Mouse (Mus musculus) liver, embryonic 12.5 days (tissue): ENCODE results near the gene Tbc1d2. TPM values are rescaled to one million over a fixed set of nuclear protein-coding genes. Genes with fewer than 3 reads are reported as not detected.

Experiments used
- ATAC-seq: fragments of 200-750 bp; cut with Nextera tagmentation; 2 replicates; pipeline ENCODE4 v1.8.0; 2017; ENCODE audit warnings: moderate number of reproducible peaks, mild to moderate bottlenecking, moderate library complexity
- H3K27ac ChIP-seq: fragments of 300-500 bp; sonication (generic); 2 replicates; pipeline ENCODE4 v1.5.1; 2016; ENCODE audit warnings: mild to moderate bottlenecking
- H3K27me3 ChIP-seq: fragments of 300-500 bp; sonication (generic); replicated peaks from 2 replicates; pipeline ENCODE4 v1.6.1; 2016; ENCODE audit warnings: mild to moderate bottlenecking, moderate library complexity
- H3K36me3 ChIP-seq: fragments of 300-500 bp; sonication (generic); 2 replicates; pipeline ENCODE4 v1.6.1; 2016; ENCODE audit warnings: mild to moderate bottlenecking, moderate library complexity
- H3K4me1 ChIP-seq: fragments of 300-500 bp; sonication (generic); 2 replicates; pipeline ENCODE4 v1.6.1; 2016
- H3K4me2 ChIP-seq: fragments of 300-500 bp; sonication (generic); 2 replicates; pipeline ENCODE4 v1.6.1; 2016; ENCODE audit warnings: mild to moderate bottlenecking, moderate library complexity
- H3K4me3 ChIP-seq: fragments of 300-500 bp; sonication (generic); 2 replicates; pipeline ENCODE4 v1.5.1; 2016; ENCODE audit warnings: mild to moderate bottlenecking, moderate library complexity
- H3K9ac ChIP-seq: fragments of 300-500 bp; sonication (generic); 2 replicates; pipeline ENCODE4 v1.6.1; 2016; ENCODE audit warnings: mild to moderate bottlenecking, moderate library complexity
- H3K9me3 ChIP-seq: fragments of 300-500 bp; sonication (generic); replicated peaks from 2 replicates; pipeline ENCODE4 v1.6.1; 2016; ENCODE audit warnings: mild to moderate bottlenecking, moderate library complexity
- WGBS: fragments of 180-500 bp; shearing (Covaris S2); methylation state at CpG from one replicate; pipeline ENCODE4 v1.1.7; 2016; ENCODE audit not compliant: insufficient replicate concordance; 5-methylcytosine and 5-hydroxymethylcytosine counted together
- polyA plus RNA-seq: library from polyadenylated mRNA; unstranded; fragments of >200 nt; fragmentation: Nextera tagmentation; extraction: Ambion mirVana; gene quantifications from 2 replicates; pipeline ENCODE4 v1.2.1, GENCODE M21; 2016

The Tbc1d2 gene
- polyA plus RNA-seq, 1 experiment from 2014 or later: 0.57 TPM

- Histone ChIP-seq H3K27ac (no peak overlapping the region), H3K27me3 (peaks cover 12% of the 10 kb centered on the region), H3K4me3 (no peak overlapping the region), H3K9ac (no peak overlapping the region), H3K4me1 (peaks cover 32% of the 10 kb centered on the region), H3K36me3 (no peaks in the 10 kb centered on the region), H3K9me3 (no peaks in the 10 kb centered on the region), H3K4me2 (no peak overlapping the region)
- 70% methylated on average over 5 of the region's 5 CpGs for WGBS
- no peak for ATAC-seq
Observed at GRCm38 (mm10) chr4:46666420-46666819, 16.4 kb upstream of the Tbc1d2 start.

DNA sequence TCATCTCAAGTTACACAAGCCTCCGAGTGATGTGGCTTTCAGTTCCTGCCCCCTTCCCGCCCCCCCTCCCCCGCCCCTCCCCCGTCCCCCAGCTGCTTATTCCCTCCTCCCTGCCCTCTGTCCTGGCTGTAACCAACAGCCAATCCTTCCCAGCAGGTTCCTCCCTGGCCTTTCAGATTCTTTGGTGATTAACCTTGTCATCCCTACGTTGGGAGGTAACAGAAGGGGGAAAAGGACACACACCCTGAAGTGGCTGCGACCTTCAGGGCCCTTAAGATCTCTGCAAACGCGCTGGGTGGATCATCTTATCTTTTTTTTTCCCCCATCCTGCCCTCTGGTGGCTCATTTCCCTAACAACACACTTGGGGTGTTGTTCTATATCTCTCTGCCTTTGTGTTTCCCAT, 15.4 kb upstream of the Tbc1d2 start:
- under 1% methylated on average over 7 of the region's 8 CpGs for WGBS
- no peak overlapping the region for H3K9ac ChIP-seq
- peak overlapping the region; percentile 76 for H3K4me2 ChIP-seq
- H3K4me3 ChIP-seq: no peak overlapping the region
- no peak for ATAC-seq
- H3K27ac ChIP-seq: no peak overlapping the region
- H3K4me1 ChIP-seq: peaks cover 32% of the 10 kb centered on the region
- H3K9me3 ChIP-seq: no peaks in the 10 kb centered on the region
- H3K36me3 ChIP-seq: no peaks in the 10 kb centered on the region
- H3K27me3 ChIP-seq: peaks cover 12% of the 10 kb centered on the region

DNA sequence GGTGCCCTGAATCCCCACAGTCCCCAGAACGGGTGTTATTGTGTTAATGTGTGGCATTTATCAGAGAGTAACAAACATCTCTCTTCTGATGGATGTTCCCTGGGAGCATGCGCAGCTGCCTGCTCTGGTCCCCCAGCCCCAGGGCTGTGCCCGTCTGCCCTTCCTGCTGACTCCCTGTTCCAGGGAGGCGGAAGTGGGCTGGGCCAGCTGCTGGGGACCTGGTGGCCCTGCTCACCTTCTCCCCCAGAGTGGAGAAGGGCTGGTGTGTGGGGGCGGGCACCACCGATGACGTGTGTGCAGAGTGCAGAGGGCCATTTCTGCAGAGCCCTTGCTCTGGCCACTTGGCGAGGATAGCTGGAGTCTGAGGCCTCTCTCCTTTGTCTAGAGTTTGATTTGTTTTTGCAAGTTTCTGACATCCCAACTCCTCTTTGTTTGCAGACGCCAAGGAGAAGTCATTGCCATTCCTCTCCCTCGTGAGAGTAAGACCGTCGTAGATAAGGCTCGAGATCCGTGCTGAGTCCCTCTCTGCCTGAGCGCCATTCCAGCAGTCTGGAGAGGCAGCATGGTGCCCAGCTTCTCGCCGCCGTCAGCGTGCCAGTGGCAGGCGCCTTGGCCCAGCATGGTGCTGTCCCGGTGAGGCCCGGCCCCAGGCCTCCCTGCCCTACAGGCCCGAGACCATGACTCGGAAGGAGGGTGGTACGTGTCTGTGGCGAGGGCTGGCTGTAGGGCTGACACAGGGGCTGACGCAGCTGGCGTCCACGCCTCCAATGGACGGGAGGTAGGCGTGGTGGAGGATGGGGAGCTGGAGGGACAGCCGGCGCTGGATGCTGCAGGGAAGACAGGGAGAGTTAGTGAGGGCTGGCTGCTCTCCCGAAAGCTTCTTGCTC, 14.4 kb upstream of the Tbc1d2 start:
- Histone ChIP-seq H3K9ac (peak overlapping the region; percentile 64), H3K27ac (peak overlapping the region; percentile 63), H3K4me3 (peak overlapping the region; percentile 48), H3K36me3 (no peaks in the 10 kb centered on the region), H3K4me2 (peak overlapping the region; percentile 76), H3K4me1 (peaks cover 32% of the 10 kb centered on the region), H3K9me3 (no peaks in the 10 kb centered on the region), H3K27me3 (peaks cover 12% of the 10 kb centered on the region)
- ATAC-seq: peak; percentile 76
- WGBS: 7% methylated on average over 34 of the region's 34 CpGs

DNA sequence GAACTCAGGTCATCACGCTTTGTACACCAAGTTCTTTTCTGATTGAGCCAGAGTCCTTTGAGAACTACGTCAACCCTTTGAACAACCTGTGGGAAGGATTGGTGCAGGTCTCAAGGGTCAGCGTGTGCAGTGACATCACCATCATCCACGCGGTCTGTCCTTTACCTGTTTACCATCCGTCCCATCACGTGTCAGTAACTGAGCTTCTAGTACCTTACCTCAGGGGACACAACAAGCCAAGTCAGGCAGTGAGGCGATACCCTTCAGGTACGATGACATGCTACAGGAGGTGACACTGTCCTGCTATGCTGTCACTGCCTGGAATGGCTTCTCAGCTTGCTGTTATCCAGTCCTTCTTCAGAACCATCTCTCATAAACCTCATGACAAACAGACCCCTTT, 11.4 kb upstream of the Tbc1d2 start:
- no peak for ATAC-seq
- Histone ChIP-seq H3K9ac (no peak overlapping the region), H3K4me2 (no peak overlapping the region), H3K9me3 (no peaks in the 10 kb centered on the region), H3K36me3 (no peaks in the 10 kb centered on the region), H3K27ac (no peak overlapping the region), H3K4me3 (no peak overlapping the region), H3K27me3 (peaks cover 8% of the 10 kb centered on the region), H3K4me1 (peaks cover 23% of the 10 kb centered on the region)
- 63% methylated on average over 9 of the region's 9 CpGs for WGBS

GRCm38 (mm10) chr4:46658946-46659345, 8.9 kb upstream of the Tbc1d2 start:
- Histone ChIP-seq H3K4me2 (no peak overlapping the region), H3K4me1 (peaks cover 5% of the 10 kb centered on the region), H3K27ac (no peak overlapping the region), H3K9ac (no peak overlapping the region), H3K9me3 (no peaks in the 10 kb centered on the region), H3K4me3 (no peak overlapping the region), H3K36me3 (no peaks in the 10 kb centered on the region), H3K27me3 (peaks cover 25% of the 10 kb centered on the region)
- no peak for ATAC-seq
- 56% methylated on average over 5 of the region's 5 CpGs for WGBS

- WGBS: 8% methylated on average over 5 of the region's 5 CpGs
- no peak overlapping the region for H3K9ac ChIP-seq
- H3K27me3 ChIP-seq: peaks cover 40% of the 10 kb centered on the region
- H3K4me2 ChIP-seq: no peak overlapping the region
- H3K27ac ChIP-seq: no peak overlapping the region
- no peak overlapping the region for H3K4me3 ChIP-seq
- H3K4me1 ChIP-seq: no peaks in the 10 kb centered on the region
- no peak for ATAC-seq
- H3K36me3 ChIP-seq: no peaks in the 10 kb centered on the region
- H3K9me3 ChIP-seq: no peaks in the 10 kb centered on the region
Observed at GRCm38 (mm10) chr4:46657116-46657515, 7.1 kb upstream of the Tbc1d2 start.

DNA sequence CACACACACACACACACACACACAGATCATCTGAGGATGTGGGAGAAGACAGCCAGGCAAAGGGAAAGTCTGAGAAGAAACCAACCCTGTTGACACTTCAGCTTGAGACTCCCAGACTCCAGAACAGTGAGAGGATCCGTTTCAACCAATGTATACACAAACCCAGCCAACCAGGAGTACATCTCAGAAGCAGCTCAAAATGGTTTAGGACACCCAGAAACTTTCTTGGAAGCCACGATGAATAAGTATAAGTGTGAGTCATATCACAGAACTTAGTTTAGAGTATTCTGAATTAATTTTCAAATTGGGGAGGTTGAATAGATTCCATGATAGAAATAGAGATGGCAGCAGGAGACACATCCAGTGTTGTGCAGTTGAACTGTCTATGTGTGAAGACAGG, 5.9 kb upstream of the Tbc1d2 start:
- no peak for ATAC-seq
- H3K4me1 ChIP-seq: peaks cover 2% of the 10 kb centered on the region
- H3K4me3 ChIP-seq: no peak overlapping the region
- peaks cover 47% of the 10 kb centered on the region for H3K27me3 ChIP-seq
- no peak overlapping the region for H3K4me2 ChIP-seq
- H3K9ac ChIP-seq: no peak overlapping the region
- H3K36me3 ChIP-seq: no peaks in the 10 kb centered on the region
- H3K27ac ChIP-seq: no peak overlapping the region
- 67% methylated on average over 2 of the region's 2 CpGs for WGBS
- H3K9me3 ChIP-seq: no peaks in the 10 kb centered on the region

- H3K4me3 ChIP-seq: no peak overlapping the region
Observed at GRCm38 (mm10) chr4:46655298-46655697, 5.3 kb upstream of the Tbc1d2 start.

DNA sequence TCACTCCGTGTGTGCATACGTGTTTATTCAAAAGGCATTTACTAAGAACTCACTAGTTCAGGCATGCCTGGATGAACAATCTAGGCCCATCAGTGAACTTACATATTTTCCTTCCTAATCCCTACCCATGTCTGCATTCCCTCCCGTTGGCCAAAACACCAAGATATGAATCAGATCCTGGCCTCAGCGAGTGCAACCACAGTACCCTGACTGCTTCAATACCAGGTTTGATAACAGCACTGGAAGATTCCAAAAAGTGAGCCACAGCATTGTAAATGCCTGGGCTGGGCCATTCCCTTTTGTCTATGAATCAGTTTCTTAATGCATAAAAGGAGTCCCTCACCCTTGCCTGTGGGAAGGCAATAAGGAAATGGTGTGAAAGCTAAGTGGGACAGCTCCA, 848 bp downstream of the Tbc1d2 start:
- peak overlapping the region; percentile 94 for H3K4me2 ChIP-seq
- ATAC-seq: no peak
- no peaks in the 10 kb centered on the region for H3K9me3 ChIP-seq
- H3K4me3 ChIP-seq: peak overlapping the region; percentile 79
- H3K36me3 ChIP-seq: no peaks in the 10 kb centered on the region
- no peak overlapping the region for H3K27ac ChIP-seq
- 47% methylated on average over 4 of the region's 4 CpGs for WGBS
- H3K9ac ChIP-seq: no peak overlapping the region; the same call in 1 of the 2 replicates
- H3K27me3 ChIP-seq: peaks cover 54% of the 10 kb centered on the region
- H3K4me1 ChIP-seq: peaks cover 16% of the 10 kb centered on the region

More at GRCm38 (mm10) chr4:46655298-46655697, 5.3 kb upstream of the Tbc1d2 start:
- no peaks in the 10 kb centered on the region for H3K9me3 ChIP-seq
- no peak overlapping the region for H3K4me2 ChIP-seq
- 50% methylated on average over 1 of the region's 1 CpGs for WGBS
- H3K9ac ChIP-seq: no peak overlapping the region
- no peak overlapping the region for H3K27ac ChIP-seq
- H3K36me3 ChIP-seq: no peaks in the 10 kb centered on the region
- peaks cover 8% of the 10 kb centered on the region for H3K4me1 ChIP-seq
- H3K27me3 ChIP-seq: peaks cover 48% of the 10 kb centered on the region
- ATAC-seq: no peak

DNA sequence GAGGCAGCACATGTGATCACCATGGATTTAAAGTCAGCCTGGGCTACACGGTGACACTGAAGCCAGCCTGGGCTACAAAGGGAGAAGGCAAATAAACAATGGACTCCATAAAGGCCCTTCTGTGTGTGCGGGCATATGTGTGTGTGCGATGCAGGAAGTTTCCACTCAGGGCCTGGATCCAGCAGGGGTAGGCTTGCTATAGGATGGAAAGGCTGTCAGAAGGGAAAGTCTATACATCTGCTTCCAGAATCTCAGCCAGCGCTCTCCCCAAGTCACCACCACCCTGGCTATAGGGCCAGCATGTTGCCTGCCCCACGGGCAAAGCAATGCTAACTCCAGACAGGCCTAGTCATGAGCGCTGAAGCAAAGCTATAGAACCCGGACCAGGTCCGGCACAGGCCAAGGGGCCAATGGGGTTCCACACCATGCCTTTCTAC, 6.3 kb downstream of the Tbc1d2 start:
- Histone ChIP-seq H3K36me3 (no peaks in the 10 kb centered on the region), H3K27me3 (peaks cover 9% of the 10 kb centered on the region), H3K27ac (peak overlapping the region; percentile 39; the same call in 1 of the 2 replicates), H3K4me1 (peaks cover 6% of the 10 kb centered on the region; the same call in 1 of the 2 replicates), H3K9ac (no peak overlapping the region), H3K4me3 (no peak overlapping the region), H3K9me3 (no peaks in the 10 kb centered on the region), H3K4me2 (no peak overlapping the region)
- peak; percentile 26; the same call in 1 of the 2 replicates for ATAC-seq
- WGBS: 57% methylated on average over 8 of the region's 8 CpGs

GRCm38 (mm10) chr4:46642924-46643675, 6.9 kb downstream of the Tbc1d2 start:
- Histone ChIP-seq H3K4me2 (no peak overlapping the region), H3K27me3 (peaks cover 3% of the 10 kb centered on the region), H3K36me3 (no peaks in the 10 kb centered on the region), H3K9me3 (no peaks in the 10 kb centered on the region), H3K4me3 (no peak overlapping the region), H3K4me1 (peaks cover 6% of the 10 kb centered on the region; the same call in 1 of the 2 replicates), H3K27ac (0 out of 2 replicates have a peak overlapping the region, but pooled peaks have one; percentile 39), H3K9ac (no peak overlapping the region)
- WGBS: 40% methylated on average over 8 of the region's 8 CpGs
- ATAC-seq: peak; percentile 64

GRCm38 (mm10) chr4:46641283-46641682, 8.7 kb downstream of the Tbc1d2 start:
- no peak overlapping the region for H3K9ac ChIP-seq
- H3K27me3 ChIP-seq: no peaks in the 10 kb centered on the region
- no peaks in the 10 kb centered on the region for H3K9me3 ChIP-seq
- WGBS: 68% methylated on average over 4 of the region's 4 CpGs
- H3K4me1 ChIP-seq: peaks cover 18% of the 10 kb centered on the region
- no peak for ATAC-seq
- no peak overlapping the region for H3K4me3 ChIP-seq
- H3K27ac ChIP-seq: no peak overlapping the region
- no peak overlapping the region for H3K4me2 ChIP-seq
- no peaks in the 10 kb centered on the region for H3K36me3 ChIP-seq
